9 mouse cellular contexts compared by ENCODE assay signal in the genomic region with DNA sequence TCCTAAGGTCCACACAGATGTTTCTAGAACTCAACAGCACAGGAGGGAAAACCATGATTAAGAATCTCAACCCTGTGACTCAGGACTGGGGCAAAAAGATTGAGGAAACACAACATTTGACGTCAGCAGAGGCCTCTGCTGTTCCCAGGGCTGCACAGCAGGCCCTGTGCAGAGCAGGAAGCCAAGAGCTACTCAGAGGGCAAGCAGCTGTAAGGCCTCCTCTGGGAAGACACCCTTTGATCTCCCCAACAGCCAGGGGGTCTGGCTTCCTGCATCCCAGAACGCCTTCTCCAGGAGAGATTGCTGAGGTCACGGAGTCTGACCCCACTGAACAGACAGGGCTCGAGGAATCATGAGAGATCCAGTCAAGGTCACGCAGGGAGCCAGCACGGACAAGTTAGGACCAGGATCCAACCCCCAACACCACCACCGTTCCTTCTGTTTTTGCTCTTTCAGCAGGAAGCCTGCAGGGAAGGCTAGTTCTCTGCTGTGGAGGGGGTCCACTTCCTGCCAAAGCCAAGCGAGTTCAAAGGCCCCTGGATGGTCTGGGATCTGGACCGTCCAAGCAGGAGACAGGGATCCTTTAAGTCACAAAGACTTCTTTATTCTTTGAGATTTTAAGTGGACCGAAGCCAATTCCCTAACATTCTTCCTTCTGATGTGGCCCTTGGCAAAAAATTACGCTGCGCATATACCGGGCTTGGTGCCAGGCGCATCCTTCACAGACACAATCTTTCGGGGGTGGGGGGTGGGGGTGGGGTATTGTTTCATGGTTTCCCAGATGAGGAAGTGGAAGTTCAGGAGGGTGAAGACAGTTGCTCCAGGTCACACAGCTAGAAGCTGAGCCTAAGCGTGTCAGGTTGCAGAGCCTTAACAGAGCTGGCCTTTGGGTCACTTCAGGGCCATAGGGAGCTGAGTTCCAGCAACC. TPM values are rescaled to one million over a fixed set of nuclear protein-coding genes. Genes with fewer than 3 reads are reported as not detected.
DNase-seq lines count a peak whose midpoint lies in the region; ATAC-seq and TF ChIP-seq lines count a peak whose summit lies in the region.
"Had no signal": no experiment of that assay in that cellular context is flagged by ENCODE, and none has a peak within 500 bp of the region (broad histone marks: within the 10 kb centered on the region; RNA-seq: fewer than 3 reads in every experiment).

No protein-coding gene starts in this region.

- H3K4me1 ChIP-seq in forebrain, embryonic 15.5 days: peaks cover 18% of the 10 kb centered on the region
- 0 out of 2 replicates have a peak, but pooled peaks cover 2% of the 10 kb centered on the region for H3K4me1 ChIP-seq in hindbrain, embryonic 11.5 days (replicated peaks; ENCODE audit: control insufficient read depth, insufficient read depth, low read length)
- H3K4me1 ChIP-seq in limb, embryonic 14.5 days (ENCODE audit: control insufficient read depth, insufficient read depth, low read length): peaks cover 29% of the 10 kb centered on the region; the same call in 1 of the 2 replicates
- peaks cover 4% of the 10 kb centered on the region; the same call in 1 of the 2 replicates for H3K4me1 ChIP-seq in midbrain, embryonic 15.5 days

- H3K4me3 ChIP-seq in forebrain, embryonic 15.5 days: no peak overlapping the region
- no peak overlapping the region for H3K4me3 ChIP-seq in hindbrain, embryonic 11.5 days (ENCODE audit: low read depth, low read length)
- no peak overlapping the region for H3K4me3 ChIP-seq in limb, embryonic 14.5 days (replicated peaks; ENCODE audit: low read length)
- H3K4me3 ChIP-seq in midbrain, embryonic 15.5 days: no peak overlapping the region
- H3K4me3 ChIP-seq: megakaryocyte, embryonic 14.5 days had no signal

- H3K9ac ChIP-seq in forebrain, embryonic 15.5 days (replicated peaks): no peak overlapping the region
- no peak overlapping the region for H3K9ac ChIP-seq in hindbrain, embryonic 11.5 days (ENCODE audit: low read depth, low read length)
- no peak overlapping the region for H3K9ac ChIP-seq in limb, embryonic 14.5 days (ENCODE audit: low read depth, low read length, severe bottlenecking)
- no peak overlapping the region for H3K9ac ChIP-seq in midbrain, embryonic 15.5 days

- H3K27me3 ChIP-seq in forebrain, embryonic 15.5 days: no peaks in the 10 kb centered on the region
- H3K27me3 ChIP-seq in hindbrain, embryonic 11.5 days (ENCODE audit: control insufficient read depth, insufficient read depth, low read length): no peaks in the 10 kb centered on the region
- H3K27me3 ChIP-seq in limb, embryonic 14.5 days (ENCODE audit: control insufficient read depth, insufficient read depth, low read length): no peaks in the 10 kb centered on the region
- no peaks in the 10 kb centered on the region for H3K27me3 ChIP-seq in midbrain, embryonic 15.5 days (replicated peaks)

- no peak overlapping the region for H3K4me2 ChIP-seq in forebrain, embryonic 15.5 days (replicated peaks)
- no peak overlapping the region for H3K4me2 ChIP-seq in hindbrain, embryonic 11.5 days (replicated peaks; ENCODE audit: low read depth, low read length)
- H3K4me2 ChIP-seq in limb, embryonic 14.5 days (replicated peaks; ENCODE audit: low read depth, low read length, severe bottlenecking): no peak overlapping the region
- no peak overlapping the region for H3K4me2 ChIP-seq in midbrain, embryonic 15.5 days

- TF ChIP-seq POLR2A in limb, embryonic 14.5 days (IDR thresholded peaks at IDR 0.05; ENCODE audit: borderline replicate concordance, extremely low read depth, insufficient read depth, insufficient read length): no peak

- ATAC-seq in forebrain, embryonic 15.5 days (replicated peaks): no peak
- ATAC-seq in hindbrain, embryonic 11.5 days (ENCODE audit: low FRiP score): no peak
- ATAC-seq in limb, embryonic 14.5 days (ENCODE audit: low FRiP score, low read depth): peak; percentile 61; the same call in 1 of the 2 replicates
- no peak for ATAC-seq in midbrain, embryonic 15.5 days (replicated peaks)

- H3K9me3 ChIP-seq in forebrain, embryonic 15.5 days: no peaks in the 10 kb centered on the region
- H3K9me3 ChIP-seq in hindbrain, embryonic 11.5 days (ENCODE audit: control insufficient read depth, low read length): no peaks in the 10 kb centered on the region
- no peaks in the 10 kb centered on the region for H3K9me3 ChIP-seq in limb, embryonic 14.5 days (ENCODE audit: control insufficient read depth, low read length)
- H3K9me3 ChIP-seq in midbrain, embryonic 15.5 days: no peaks in the 10 kb centered on the region
- H3K9me3 ChIP-seq: megakaryocyte, embryonic 14.5 days had no signal

- peak overlapping the region; percentile 56 for H3K27ac ChIP-seq in forebrain, embryonic 15.5 days (replicated peaks)
- 0 out of 2 replicates have a peak overlapping the region, but pooled peaks have one; percentile 10 for H3K27ac ChIP-seq in hindbrain, embryonic 11.5 days (ENCODE audit: low read depth, low read length)
- H3K27ac ChIP-seq in limb, embryonic 14.5 days (replicated peaks; ENCODE audit: low read depth, low read length): no peak overlapping the region; the same call in 1 of the 2 replicates
- peak overlapping the region; percentile 39; the same call in 1 of the 2 replicates for H3K27ac ChIP-seq in midbrain, embryonic 15.5 days

- H3K36me3 ChIP-seq in forebrain, embryonic 15.5 days: no peaks in the 10 kb centered on the region
- no peaks in the 10 kb centered on the region for H3K36me3 ChIP-seq in hindbrain, embryonic 11.5 days (ENCODE audit: control insufficient read depth, insufficient read depth, low read length)
- no peaks in the 10 kb centered on the region for H3K36me3 ChIP-seq in limb, embryonic 14.5 days (ENCODE audit: control insufficient read depth, insufficient read depth, low read length)
- no peaks in the 10 kb centered on the region for H3K36me3 ChIP-seq in midbrain, embryonic 15.5 days (replicated peaks)

- 53% methylated on average over 16 of the region's 16 CpGs for WGBS in forebrain, embryonic 15.5 days
- 44% methylated on average over 16 of the region's 16 CpGs for WGBS in hindbrain, embryonic 11.5 days
- WGBS in limb, embryonic 14.5 days: 26% methylated on average over 16 of the region's 16 CpGs
- WGBS in midbrain, embryonic 15.5 days: 54% methylated on average over 16 of the region's 16 CpGs

- DNase-seq in urinary bladder, postnatal 14 days (ENCODE audit: low spot score): peak; percentile 25
- no peak for DNase-seq in urinary bladder, adult 18-20 months (ENCODE audit: low spot score in 2 of 2)
- peak; percentile 19 for DNase-seq in hindbrain, embryonic 11.5 days (ENCODE audit: low spot score)
- peak; percentile 75 for DNase-seq in limb, embryonic 14.5 days (ENCODE audit: low spot score)
- DNase-seq in B cell, adult 2 months: no peak
- no peak for DNase-seq in cerebellum, adult 11-12 months

RNA-seq across cellular contexts. Expression of a gene that starts 34.2 kb away (rescaled TPM):
- 45.5 and 51.3 TPM in 2 replicates for polyA plus RNA-seq in forebrain, embryonic 15.5 days (2015; fragmentation: Nextera tagmentation; extraction: Ambion mirVana)
- 29.5 and 30.4 TPM in 2 replicates for polyA plus RNA-seq in hindbrain, embryonic 11.5 days (2014; fragmentation: Nextera tagmentation; extraction: Ambion mirVana)
- 87.2 and 131 TPM in 2 replicates for polyA plus RNA-seq in limb, embryonic 14.5 days (2012; rRNA removed)
- 38.7 and 47.4 TPM in 2 replicates for polyA plus RNA-seq in limb, embryonic 14.5 days (2014; fragmentation: Nextera tagmentation; extraction: Ambion mirVana)
- 40.1 and 42.2 TPM in 2 replicates for polyA plus RNA-seq in midbrain, embryonic 15.5 days (2015; fragmentation: Nextera tagmentation; extraction: Ambion mirVana)

RNA-seq across cellular contexts. Expression of a gene that starts 43.3 kb away (rescaled TPM):
- polyA plus RNA-seq in forebrain, embryonic 15.5 days (2015; fragmentation: Nextera tagmentation; extraction: Ambion mirVana): 9.5 and 10.5 TPM in 2 replicates
- 13.0 and 13.1 TPM in 2 replicates for polyA plus RNA-seq in hindbrain, embryonic 11.5 days (2014; fragmentation: Nextera tagmentation; extraction: Ambion mirVana)
- polyA plus RNA-seq in limb, embryonic 14.5 days (2012; rRNA removed): 9.2 and 12.3 TPM in 2 replicates
- polyA plus RNA-seq in limb, embryonic 14.5 days (2014; fragmentation: Nextera tagmentation; extraction: Ambion mirVana): 9.2 and 10.0 TPM in 2 replicates
- 21.3 and 21.5 TPM in 2 replicates for polyA plus RNA-seq in midbrain, embryonic 15.5 days (2015; fragmentation: Nextera tagmentation; extraction: Ambion mirVana)

Comparison
In these comparisons a context has a peak if more than half of its experiments do, and no peak if none do; other contexts are left out.
1. DNase-seq: peak in urinary bladder, postnatal 14 days (single experiment), hindbrain, embryonic 11.5 days (single experiment) and limb, embryonic 14.5 days (single experiment); none in urinary bladder, adult 18-20 months (0 of 2), B cell, adult 2 months (0 of 2) and cerebellum, adult 11-12 months (single experiment).